Mouse (Mus musculus): ENCODE measurements around the gene Rapgef3. TPM values are rescaled to one million over a fixed set of nuclear protein-coding genes. Genes with fewer than 3 reads are reported as not detected.

Gene Rapgef3
- polyA plus RNA-seq, 1 experiment from 2014 or later = 2.1 TPM

DNA sequence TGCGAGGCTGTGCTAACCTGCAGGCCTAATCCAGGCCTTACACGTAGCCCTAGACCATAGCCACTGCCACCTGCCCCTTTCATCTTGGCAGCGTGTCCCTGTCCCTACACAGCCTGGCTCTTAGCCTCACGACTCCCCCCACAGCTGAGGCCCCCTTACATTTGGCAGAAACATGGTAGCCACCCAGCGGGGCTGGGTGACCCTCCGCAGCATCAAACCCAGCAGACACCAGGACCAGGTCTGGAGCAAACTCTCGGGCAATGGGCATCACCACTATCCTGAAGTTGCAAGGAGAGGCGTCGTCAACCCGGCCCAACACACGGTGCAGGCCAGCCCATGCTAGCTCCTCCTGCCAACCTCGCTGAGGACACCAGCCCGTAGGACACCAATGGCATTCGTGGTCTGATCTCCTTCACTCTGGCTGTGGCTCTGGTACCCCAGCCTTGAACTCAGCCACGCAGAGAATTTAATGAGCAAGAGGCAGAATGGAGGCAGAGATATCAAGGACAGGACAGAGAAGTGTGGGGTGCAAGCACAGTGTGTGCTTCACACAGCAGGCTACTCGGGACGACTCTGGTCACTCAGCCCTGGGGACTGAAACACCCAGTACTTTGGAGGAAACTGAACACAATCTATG is 29.0 kb upstream of the Rapgef3 start:
- peaks cover 4% of the 10 kb centered on the region; the same call in 1 of the 2 replicates for H3K36me3 ChIP-seq (ENCODE audit: control insufficient read depth, insufficient read depth)
- no peaks in the 10 kb centered on the region for H3K27me3 ChIP-seq (ENCODE audit: control insufficient read depth, insufficient read depth, low read depth, low read length)
- no peaks in the 10 kb centered on the region for H3K9me3 ChIP-seq (replicated peaks; ENCODE audit: control insufficient read depth, low read length)
- ATAC-seq (ENCODE audit: low read depth) = no peak
- H3K27ac ChIP-seq (ENCODE audit: low read length) = no peak overlapping the region
- H3K4me1 ChIP-seq (ENCODE audit: control insufficient read depth, low read depth, low read length) = no peaks in the 10 kb centered on the region
- H3K9ac ChIP-seq (ENCODE audit: low read depth, low read length) = no peak overlapping the region
- no peak overlapping the region for H3K4me3 ChIP-seq (ENCODE audit: low read depth, low read length)
- no peak overlapping the region for H3K4me2 ChIP-seq (ENCODE audit: low read depth, low read length)
- 81% methylated on average over 17 of the region's 17 CpGs for WGBS (ENCODE audit: insufficient replicate concordance)

- WGBS (ENCODE audit: insufficient replicate concordance) = 80% methylated on average over 10 of the region's 10 CpGs
- H3K27me3 ChIP-seq (ENCODE audit: control insufficient read depth, insufficient read depth, low read depth, low read length) = no peaks in the 10 kb centered on the region
- H3K4me3 ChIP-seq (ENCODE audit: low read depth, low read length) = no peak overlapping the region
- H3K36me3 ChIP-seq (ENCODE audit: control insufficient read depth, insufficient read depth) = peaks cover 6% of the 10 kb centered on the region; the same call in 1 of the 2 replicates
- no peak for ATAC-seq (ENCODE audit: low read depth)
- no peak overlapping the region for H3K9ac ChIP-seq (ENCODE audit: low read depth, low read length)
- no peaks in the 10 kb centered on the region for H3K9me3 ChIP-seq (replicated peaks; ENCODE audit: control insufficient read depth, low read length)
- H3K4me2 ChIP-seq (ENCODE audit: low read depth, low read length) = no peak overlapping the region
- H3K4me1 ChIP-seq (ENCODE audit: control insufficient read depth, low read depth, low read length) = no peaks in the 10 kb centered on the region
- H3K27ac ChIP-seq (ENCODE audit: low read length) = no peak overlapping the region
These were observed 27.9 kb upstream of the Rapgef3 start for GRCm38 (mm10) chr15:97795559-97796235.

GRCm38 (mm10) chr15:97794268-97794667 is 26.5 kb upstream of the Rapgef3 start:
- Histone ChIP-seq H3K9ac (ENCODE audit: low read depth, low read length) (no peak overlapping the region), H3K4me1 (ENCODE audit: control insufficient read depth, low read depth, low read length) (peaks cover 6% of the 10 kb centered on the region), H3K27me3 (ENCODE audit: control insufficient read depth, insufficient read depth, low read depth, low read length) (no peaks in the 10 kb centered on the region), H3K4me2 (ENCODE audit: low read depth, low read length) (no peak overlapping the region), H3K36me3 (ENCODE audit: control insufficient read depth, insufficient read depth) (peaks cover 6% of the 10 kb centered on the region; the same call in 1 of the 2 replicates), H3K4me3 (ENCODE audit: low read depth, low read length) (no peak overlapping the region), H3K27ac (ENCODE audit: low read length) (no peak overlapping the region), H3K9me3 (replicated peaks; ENCODE audit: control insufficient read depth, low read length) (no peaks in the 10 kb centered on the region)
- 65% methylated on average over 5 of the region's 5 CpGs for WGBS (ENCODE audit: insufficient replicate concordance)
- no peak for ATAC-seq (ENCODE audit: low read depth)

- Histone ChIP-seq H3K27ac (ENCODE audit: low read length) (no peak overlapping the region), H3K4me1 (ENCODE audit: control insufficient read depth, low read depth, low read length) (peaks cover 13% of the 10 kb centered on the region), H3K36me3 (ENCODE audit: control insufficient read depth, insufficient read depth) (peaks cover 6% of the 10 kb centered on the region; the same call in 1 of the 2 replicates), H3K27me3 (ENCODE audit: control insufficient read depth, insufficient read depth, low read depth, low read length) (no peaks in the 10 kb centered on the region), H3K4me3 (ENCODE audit: low read depth, low read length) (no peak overlapping the region), H3K4me2 (ENCODE audit: low read depth, low read length) (no peak overlapping the region), H3K9ac (ENCODE audit: low read depth, low read length) (no peak overlapping the region), H3K9me3 (replicated peaks; ENCODE audit: control insufficient read depth, low read length) (no peaks in the 10 kb centered on the region)
- no peak for ATAC-seq (ENCODE audit: low read depth)
- WGBS (ENCODE audit: insufficient replicate concordance) = 82% methylated on average over 18 of the region's 18 CpGs
These were observed 25.8 kb upstream of the Rapgef3 start for GRCm38 (mm10) chr15:97793386-97794153.

GRCm38 (mm10) chr15:97791126-97791700 is 23.4 kb upstream of the Rapgef3 start:
- H3K27me3 ChIP-seq (ENCODE audit: control insufficient read depth, insufficient read depth, low read depth, low read length) = no peaks in the 10 kb centered on the region
- H3K27ac ChIP-seq (ENCODE audit: low read length) = no peak overlapping the region
- WGBS (ENCODE audit: insufficient replicate concordance) = 84% methylated on average over 11 of the region's 11 CpGs
- no peaks in the 10 kb centered on the region for H3K9me3 ChIP-seq (replicated peaks; ENCODE audit: control insufficient read depth, low read length)
- no peak overlapping the region for H3K4me2 ChIP-seq (ENCODE audit: low read depth, low read length)
- H3K4me1 ChIP-seq (ENCODE audit: control insufficient read depth, low read depth, low read length) = peaks cover 33% of the 10 kb centered on the region
- peaks cover 6% of the 10 kb centered on the region; the same call in 1 of the 2 replicates for H3K36me3 ChIP-seq (ENCODE audit: control insufficient read depth, insufficient read depth)
- ATAC-seq (ENCODE audit: low read depth) = no peak
- no peak overlapping the region for H3K4me3 ChIP-seq (ENCODE audit: low read depth, low read length)
- H3K9ac ChIP-seq (ENCODE audit: low read depth, low read length) = no peak overlapping the region

DNA sequence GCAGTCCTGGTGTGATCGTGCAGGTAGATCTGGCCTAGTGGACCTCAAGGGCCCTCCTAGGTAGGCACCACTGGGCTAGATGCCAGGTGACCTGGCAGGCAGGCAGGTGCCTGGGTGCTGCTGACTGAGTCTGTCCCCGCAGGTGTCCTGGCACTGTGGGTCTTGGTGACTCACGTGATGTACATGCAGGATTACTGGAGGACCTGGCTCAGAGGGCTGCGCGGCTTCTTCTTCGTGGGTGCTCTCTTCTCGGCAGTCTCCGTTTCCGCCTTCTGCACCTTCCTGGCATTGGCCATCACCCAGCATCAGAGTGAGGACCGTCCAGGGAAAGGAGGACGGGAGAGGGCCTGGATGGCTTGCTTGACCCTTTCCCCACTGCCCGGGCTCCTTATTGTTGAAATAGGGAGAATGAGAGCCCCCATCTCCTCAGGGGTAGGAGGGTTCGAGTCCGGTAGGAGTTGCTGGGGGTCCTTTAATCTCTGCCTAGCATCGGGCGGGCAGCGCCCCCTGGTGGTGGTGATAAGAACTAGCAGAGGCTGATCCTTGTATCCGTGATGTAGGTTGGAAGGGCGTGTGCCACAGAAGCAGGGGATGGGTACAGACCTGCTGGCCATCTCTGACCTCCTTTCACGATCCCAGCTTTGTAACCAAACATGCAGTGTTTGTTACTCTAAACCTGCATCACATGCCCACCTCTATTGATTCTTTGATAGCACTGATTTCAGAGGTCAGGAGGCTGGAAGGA is 22.2 kb upstream of the Rapgef3 start:
- H3K9me3 ChIP-seq (replicated peaks; ENCODE audit: control insufficient read depth, low read length) = no peaks in the 10 kb centered on the region

GRCm38 (mm10) chr15:97788821-97789220 is 21.0 kb upstream of the Rapgef3 start:
- Histone ChIP-seq H3K36me3 (ENCODE audit: control insufficient read depth, insufficient read depth) (peaks cover 6% of the 10 kb centered on the region; the same call in 1 of the 2 replicates), H3K27ac (ENCODE audit: low read length) (0 out of 2 replicates have a peak overlapping the region, but pooled peaks have one; percentile 4), H3K9ac (ENCODE audit: low read depth, low read length) (no peak overlapping the region), H3K27me3 (ENCODE audit: control insufficient read depth, insufficient read depth, low read depth, low read length) (no peaks in the 10 kb centered on the region), H3K9me3 (replicated peaks; ENCODE audit: control insufficient read depth, low read length) (no peaks in the 10 kb centered on the region), H3K4me1 (ENCODE audit: control insufficient read depth, low read depth, low read length) (peaks cover 41% of the 10 kb centered on the region), H3K4me2 (ENCODE audit: low read depth, low read length) (no peak overlapping the region), H3K4me3 (ENCODE audit: low read depth, low read length) (no peak overlapping the region)
- ATAC-seq (ENCODE audit: low read depth) = no peak
- WGBS (ENCODE audit: insufficient replicate concordance) = 54% methylated on average over 6 of the region's 6 CpGs

More for the DNA sequence above, 22.2 kb upstream of the Rapgef3 start:
- Histone ChIP-seq H3K4me3 (ENCODE audit: low read depth, low read length) (no peak overlapping the region), H3K9ac (ENCODE audit: low read depth, low read length) (no peak overlapping the region), H3K4me1 (ENCODE audit: control insufficient read depth, low read depth, low read length) (peaks cover 41% of the 10 kb centered on the region), H3K4me2 (ENCODE audit: low read depth, low read length) (no peak overlapping the region), H3K36me3 (ENCODE audit: control insufficient read depth, insufficient read depth) (peaks cover 6% of the 10 kb centered on the region; the same call in 1 of the 2 replicates), H3K27ac (ENCODE audit: low read length) (no peak overlapping the region), H3K27me3 (ENCODE audit: control insufficient read depth, insufficient read depth, low read depth, low read length) (no peaks in the 10 kb centered on the region)
- no peak for ATAC-seq (ENCODE audit: low read depth)
- 51% methylated on average over 20 of the region's 20 CpGs for WGBS (ENCODE audit: insufficient replicate concordance)

All from liver, embryonic 16.5 days (tissue).